Mouse (Mus musculus) G1E (cell line): Measurements from ENCODE around the gene Thop1.

Experiments used
- CTCF ChIP-seq: IDR thresholded peaks from 2 replicates; pipeline ENCODE4 v1.5.1; 2012; ENCODE audit warnings: low read depth, low read length, inconsistent platforms, mixed read lengths
- GATA1 ChIP-seq: IDR thresholded peaks from 2 replicates; pipeline ENCODE4 v1.6.1; 2012; ENCODE audit warnings: borderline replicate concordance, low read length, inconsistent platforms, mixed read lengths
- GATA2 ChIP-seq: IDR thresholded peaks from 2 replicates; pipeline ENCODE4 v1.6.1; 2012; ENCODE audit warnings: low read depth, low read length, inconsistent platforms, borderline replicate concordance
- POLR2AphosphoS5 ChIP-seq: IDR thresholded peaks from 2 replicates; pipeline ENCODE4 v1.6.1; 2012; ENCODE audit warnings: low read depth, low read length, inconsistent platforms; ENCODE audit not compliant: insufficient replicate concordance
- TAL1 ChIP-seq: conservative IDR thresholded peaks from 2 replicates; pipeline ENCODE4 v1.6.1; 2012; ENCODE audit warnings: low read depth, low read length, inconsistent platforms, mixed read lengths

GRCm38 (mm10) chr10:81027331-81027730, 42.5 kb upstream of the Thop1 start:
- TF ChIP-seq POLR2AphosphoS5 (no peak), CTCF (no peak), TAL1 (no peak), GATA1 (no peak), GATA2 (no peak)
